Mouse (Mus musculus): ENCODE data around the gene Prkn.

GRCm38 (mm10) chr17:11988110-11988837 is 1148.1 kb downstream of the Prkn start:
- TF ChIP-seq FOSL1 (IDR thresholded peaks at IDR 0.05; ENCODE audit: insufficient read depth, low read length, poor library complexity, severe bottlenecking) (no peak), CTCF (IDR thresholded peaks at IDR 0.05; ENCODE audit: control insufficient read depth, insufficient read depth, insufficient read length) (no peak)
